Mouse (Mus musculus): Measurements from ENCODE around the gene Ptprq.

Gene Ptprq

DNA sequence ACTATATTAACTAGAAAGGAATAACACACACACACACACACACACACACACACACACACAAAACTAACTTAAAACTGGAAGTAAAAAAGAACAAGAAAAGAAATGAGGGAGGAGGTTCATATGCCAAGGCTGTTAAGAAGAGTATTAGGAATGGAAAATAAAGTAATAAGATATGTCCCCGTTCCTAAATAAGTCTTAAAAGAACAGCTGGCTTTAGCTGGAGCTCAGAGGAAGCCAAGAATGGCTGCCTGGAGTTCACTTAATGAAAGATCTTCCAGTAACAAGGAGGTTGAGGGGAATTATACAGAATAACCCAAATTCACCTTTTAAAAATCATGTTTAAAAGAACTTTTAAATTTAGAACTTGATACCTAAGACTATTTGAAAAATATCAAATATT lies 93.2 kb downstream of the Ptprq start:
- no peak for DNase-seq

DNA sequence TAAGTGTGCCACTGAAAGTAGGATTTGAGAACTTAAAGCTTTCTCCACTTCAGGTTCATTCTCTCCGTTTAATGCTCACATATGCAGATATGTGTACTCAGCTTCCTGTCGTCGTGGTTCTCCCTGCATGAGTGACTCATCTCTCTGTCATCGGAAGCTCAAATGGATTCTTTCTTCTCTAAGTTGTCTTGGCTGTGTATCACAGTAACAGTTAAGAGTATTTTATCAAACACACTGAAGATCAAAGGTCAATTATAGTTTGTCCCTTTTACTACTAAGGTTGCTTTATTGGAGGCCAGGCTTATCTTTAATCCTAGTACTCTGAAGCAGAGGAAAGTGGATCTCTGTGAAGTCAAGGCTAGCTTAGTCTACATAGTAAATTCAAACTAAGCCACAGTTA lies 95.6 kb downstream of the Ptprq start:
- no peak for DNase-seq

DNA sequence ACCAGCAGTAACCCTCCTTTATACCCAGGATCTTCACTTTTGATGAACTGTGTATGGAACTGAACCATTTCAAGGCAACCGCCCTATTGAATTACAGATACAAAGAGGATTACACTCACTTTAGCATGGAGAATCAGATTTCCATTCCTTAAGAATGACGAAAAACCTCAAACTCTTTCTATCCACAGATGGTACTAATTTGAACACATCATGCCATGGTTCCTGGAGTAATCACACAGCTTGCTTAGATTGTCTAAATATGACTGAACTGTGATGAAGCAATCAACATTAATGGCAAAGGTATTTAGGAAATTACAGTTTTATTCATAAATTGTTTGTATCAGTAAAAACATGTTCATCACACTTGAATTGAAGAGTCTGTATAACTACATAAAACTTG lies 104.4 kb downstream of the Ptprq start:
- DNase-seq, result no peak

DNA sequence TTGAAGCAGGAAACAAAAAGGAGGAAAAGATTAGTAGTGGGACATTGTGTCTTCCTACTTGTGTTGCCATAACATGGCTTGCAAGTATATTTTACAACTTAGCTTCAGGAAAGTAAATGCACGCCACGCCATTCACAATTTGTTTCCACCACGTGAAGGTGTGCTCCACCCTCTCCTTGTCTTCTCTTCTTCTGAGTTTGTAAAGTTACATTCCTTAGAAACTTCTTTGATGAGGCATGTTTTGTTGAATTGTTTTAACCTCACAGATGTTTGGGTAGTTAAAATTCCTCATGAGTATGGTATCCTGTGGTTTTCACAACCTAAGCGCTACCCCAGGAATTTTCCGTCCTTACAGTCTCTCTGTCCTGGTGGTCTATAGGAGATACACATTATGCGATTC lies 118.5 kb downstream of the Ptprq start:
- DNase-seq, result no peak

DNA sequence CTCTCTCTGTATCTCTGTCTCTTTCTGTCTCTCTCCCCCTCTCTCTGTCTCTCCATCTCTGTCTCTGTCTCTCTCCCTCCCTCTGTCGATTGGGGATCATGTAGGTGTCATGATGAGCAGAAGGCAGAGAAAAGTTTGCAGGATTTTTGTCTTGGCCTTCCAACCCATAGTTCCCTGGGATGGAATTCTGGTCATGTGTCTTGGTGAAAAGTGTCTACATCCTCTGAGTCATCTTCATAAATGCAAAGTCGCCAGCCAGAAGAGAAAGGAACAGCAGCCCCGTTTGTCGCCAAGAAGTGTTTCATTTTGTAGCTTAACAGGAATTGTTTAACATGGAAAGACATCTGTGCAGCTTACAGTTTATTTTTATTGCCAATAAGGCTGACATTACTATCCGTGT lies 136.5 kb downstream of the Ptprq start:
- DNase-seq, result no peak

DNA sequence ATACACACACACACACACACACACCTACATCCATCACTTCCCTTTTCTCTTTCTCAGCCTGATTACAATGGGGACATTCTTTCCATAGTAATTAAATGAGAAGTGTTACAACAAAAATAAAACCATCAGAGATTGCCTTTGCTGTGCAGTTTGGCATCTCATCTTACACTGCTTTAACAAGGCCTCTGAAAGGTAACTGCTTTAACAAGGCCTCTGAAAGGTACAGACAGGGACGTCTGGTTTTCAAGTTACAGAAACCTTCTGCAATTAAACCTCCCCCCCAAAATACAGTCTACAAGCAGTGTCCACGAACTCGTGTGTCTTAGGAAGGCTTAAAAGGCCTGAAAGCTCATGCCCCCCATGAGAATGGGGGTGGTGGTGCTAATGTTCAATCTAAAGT lies 150.8 kb downstream of the Ptprq start:
- no peak for DNase-seq

DNA sequence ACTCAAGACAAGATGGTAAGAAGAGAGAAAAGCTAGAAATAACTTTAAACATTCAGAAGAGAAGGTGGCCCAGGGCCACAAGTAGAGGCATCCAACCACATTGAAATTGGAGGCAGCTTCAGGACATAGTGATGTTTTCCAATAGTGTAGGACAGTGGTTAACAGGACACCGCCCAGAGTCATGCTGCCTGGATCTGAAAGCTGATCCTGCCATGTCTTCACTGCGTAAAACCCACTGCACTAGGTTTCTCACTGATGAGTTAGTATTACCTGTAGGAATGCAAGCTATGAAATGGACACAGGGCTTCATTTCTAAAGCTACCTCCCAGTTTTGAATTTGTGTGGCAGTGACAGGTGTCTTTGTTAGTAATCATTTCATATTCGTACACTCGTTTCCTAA lies 151.6 kb downstream of the Ptprq start:
- no peak for DNase-seq

DNA sequence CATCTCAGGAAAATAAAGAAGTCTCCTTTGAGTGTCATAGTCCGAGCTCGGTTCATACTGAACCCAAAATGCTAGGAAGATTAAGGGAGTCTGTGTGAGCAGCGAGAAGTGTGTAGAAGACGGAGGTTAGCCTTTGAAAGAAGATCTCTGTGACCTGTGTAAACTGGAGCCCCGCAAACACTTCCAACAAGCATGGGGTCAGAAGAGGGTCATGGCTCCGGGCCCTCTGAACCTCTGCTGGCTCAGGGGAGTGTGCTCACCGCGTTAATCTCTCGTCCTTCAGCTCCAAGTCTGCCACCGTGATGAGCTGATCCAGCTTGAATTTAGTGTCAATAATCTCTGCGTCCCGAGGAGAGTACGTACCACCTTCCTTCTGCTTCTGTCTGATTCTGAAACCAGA lies 157.0 kb downstream of the Ptprq start:
- DNase-seq, result no peak

DNA sequence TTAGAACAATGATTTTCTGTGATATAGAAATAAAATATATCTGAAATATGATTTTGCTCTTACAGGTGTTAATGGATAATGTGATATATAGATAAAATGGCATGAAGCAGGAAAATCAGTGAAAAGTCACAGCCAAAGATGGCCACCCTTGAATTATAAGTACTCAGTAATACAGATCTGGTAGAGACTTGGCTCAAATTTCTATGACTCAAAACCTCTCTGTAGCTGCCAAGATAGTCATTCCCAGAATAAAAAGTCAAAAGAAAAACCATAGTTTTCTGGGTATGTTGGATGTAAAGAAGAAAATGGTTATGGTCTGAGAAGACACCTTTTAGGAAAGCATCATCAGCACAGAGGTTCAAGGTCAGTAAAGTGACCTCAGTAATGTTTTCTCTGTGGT lies 159.0 kb downstream of the Ptprq start:
- DNase-seq, result no peak

DNA sequence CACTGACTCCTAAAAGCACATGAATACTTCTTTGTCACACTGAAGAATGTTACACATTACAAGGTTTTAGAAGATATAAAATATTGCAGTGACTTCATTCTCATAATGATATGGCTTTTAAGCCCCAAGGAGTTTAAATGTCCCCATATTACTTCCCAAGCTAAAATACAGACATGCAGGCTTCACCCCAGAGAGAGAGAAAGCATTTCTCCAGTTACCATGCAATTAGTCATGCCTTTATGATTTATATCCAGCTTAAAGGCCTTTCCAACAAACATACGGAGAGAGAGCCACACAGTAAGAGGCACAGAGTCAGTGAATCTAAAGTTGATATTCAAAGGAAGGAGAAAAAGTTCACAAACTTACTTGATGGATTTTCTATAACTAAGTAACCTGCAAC lies 176.8 kb downstream of the Ptprq start:
- no peak for DNase-seq

DNA sequence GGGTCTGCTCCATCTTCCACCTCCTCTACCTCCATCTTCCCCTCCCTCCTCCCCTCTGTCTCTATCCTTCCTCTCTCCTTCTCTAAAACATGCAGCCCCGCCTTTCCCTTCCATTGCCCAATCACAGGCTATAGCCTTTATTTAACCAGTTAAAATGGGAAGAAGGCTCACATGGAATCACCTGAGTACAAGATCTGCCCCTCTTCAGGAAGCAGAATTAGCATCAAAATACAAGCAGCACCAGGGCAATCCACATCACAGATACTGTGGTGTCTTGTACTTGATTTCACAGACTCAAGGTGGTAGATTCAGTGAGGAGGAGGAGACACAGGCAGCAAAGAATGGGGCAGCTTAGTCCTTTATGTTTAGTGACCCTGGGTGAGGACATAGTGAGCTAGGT lies 191.1 kb downstream of the Ptprq start:
- no peak for DNase-seq

DNA sequence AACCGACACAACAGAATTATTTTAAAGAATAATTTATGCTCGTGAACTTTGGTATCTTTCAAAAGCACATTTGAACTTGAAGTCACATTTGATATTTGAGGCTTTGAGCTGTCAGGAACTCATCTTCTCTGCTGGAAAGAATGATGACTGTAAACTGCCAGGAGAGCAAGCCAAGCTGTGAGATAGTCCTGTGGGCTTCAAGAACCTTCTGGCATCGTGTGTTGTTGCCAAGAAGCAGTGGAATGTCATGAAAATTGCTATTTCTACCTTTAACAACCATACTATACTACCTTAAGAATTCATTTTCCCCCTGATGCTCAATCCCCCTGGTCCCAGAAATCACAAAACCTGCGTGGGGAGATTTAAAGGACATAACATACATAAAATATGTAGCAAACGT lies 200.6 kb downstream of the Ptprq start:
- no peak for DNase-seq

DNA sequence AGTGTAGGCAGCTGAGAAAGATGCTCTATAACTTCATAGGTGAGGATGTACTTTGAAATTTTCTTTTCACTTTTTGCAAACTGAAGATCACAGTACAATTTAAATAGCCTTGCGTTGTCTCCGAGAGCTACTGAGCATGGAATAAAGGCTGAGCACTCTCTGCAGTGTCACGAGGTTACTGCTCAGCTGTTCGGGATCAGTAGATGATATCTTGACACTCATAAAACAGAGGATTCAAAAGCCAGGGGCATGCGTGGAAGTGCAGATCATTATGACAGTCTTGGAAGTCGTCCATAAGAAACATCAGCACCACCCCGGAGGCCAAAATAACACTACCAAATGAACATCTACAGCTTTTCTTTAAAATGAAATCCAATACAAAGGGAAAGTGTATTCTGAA lies 203.2 kb downstream of the Ptprq start:
- DNase-seq, result no peak

DNA sequence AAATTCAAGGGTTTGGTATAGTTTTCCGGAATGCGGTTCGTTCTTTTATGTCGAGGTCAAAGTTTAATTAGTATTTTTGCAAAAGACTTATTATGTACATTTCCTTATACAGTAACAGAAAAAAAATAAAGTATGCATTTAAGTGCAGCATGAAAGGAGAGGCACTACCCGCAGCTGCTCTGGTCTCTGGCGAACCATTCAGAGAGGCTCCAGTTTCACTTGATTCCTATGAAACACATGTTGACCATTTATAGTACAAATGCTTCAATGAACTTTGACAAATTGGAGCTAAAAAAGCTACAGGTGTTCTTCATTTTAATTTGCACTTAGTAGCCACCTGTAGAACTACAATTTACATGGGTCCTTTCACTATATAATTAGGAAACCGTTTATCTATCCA lies 205.1 kb downstream of the Ptprq start:
- DNase-seq, result no peak

DNA sequence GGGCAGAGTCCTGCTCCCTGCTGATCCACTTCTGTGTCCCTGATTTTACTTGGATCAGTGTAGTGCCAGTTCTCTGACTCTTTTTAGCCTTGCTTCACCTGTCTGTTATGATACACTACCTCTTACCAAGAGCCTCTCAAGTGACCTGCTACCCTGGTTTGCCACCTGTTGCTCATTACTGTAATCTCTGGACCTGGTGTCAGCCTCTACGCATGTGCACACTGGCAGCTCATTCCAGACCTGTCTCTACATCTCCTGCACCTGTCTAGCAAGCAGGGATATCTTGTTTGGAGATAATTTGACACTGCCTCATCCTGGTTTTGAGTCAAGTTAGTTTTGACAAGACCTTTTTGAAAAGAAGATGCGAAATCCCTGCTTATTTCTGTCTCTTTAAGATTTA lies 213.5 kb downstream of the Ptprq start:
- DNase-seq, result no peak

DNA sequence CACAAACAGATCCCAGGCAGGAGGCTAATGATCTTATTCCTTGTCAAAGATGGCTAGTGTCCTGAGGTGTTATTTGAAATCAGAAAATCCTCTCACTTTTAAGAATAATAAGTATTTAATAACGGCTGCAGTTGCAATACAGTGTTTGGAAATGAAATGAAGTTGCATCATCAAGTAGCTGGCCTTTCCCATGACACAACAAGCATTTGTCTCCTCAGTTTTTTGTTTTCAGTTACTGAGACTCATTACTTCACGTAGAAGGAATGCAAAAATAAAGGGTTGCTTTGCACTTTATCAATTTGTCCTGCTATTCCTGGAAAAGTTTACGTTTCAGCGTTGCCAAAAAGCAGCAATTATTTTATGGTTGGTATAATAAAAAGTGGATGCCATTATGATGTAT lies 216.4 kb downstream of the Ptprq start:
- no peak for DNase-seq

DNA sequence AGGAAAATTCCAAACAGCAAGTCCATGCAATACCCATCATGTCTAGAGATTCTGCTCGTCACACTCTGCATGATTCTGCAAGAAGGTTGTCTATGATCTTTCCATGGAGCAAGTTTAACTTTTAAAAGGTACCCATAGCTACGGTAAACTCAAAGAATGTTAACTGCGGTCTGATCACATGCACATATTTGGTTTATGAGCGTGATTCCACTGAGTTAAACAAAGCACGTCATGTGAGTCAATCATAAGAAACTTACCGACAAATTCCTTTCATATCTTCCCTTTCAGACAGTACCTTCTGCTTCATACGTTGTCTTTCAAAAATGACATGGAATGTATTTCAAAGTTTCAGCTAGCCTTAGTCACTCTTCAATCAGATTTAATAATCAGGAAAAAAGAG lies 217.7 kb downstream of the Ptprq start:
- DNase-seq, result no peak

DNA sequence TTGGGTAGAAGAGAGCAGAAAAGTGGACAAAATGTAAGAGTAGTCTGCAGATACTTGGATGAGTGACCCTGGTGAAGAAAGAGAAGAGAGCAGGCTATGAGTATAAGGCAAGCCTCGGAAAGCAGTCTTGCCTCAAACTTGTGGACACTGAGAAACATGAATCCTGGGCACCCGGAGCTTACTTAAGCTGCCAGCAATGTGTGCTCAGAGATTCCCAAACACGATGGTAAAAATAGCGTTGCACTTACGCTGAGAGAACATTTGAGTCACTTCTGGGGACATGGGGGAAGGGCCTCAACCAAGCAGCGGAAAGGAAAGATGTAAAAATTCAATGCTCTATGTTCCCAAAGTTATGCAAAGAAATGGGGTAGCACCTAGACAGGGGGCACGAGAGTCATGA lies 220.2 kb downstream of the Ptprq start:
- DNase-seq, result no peak

DNA sequence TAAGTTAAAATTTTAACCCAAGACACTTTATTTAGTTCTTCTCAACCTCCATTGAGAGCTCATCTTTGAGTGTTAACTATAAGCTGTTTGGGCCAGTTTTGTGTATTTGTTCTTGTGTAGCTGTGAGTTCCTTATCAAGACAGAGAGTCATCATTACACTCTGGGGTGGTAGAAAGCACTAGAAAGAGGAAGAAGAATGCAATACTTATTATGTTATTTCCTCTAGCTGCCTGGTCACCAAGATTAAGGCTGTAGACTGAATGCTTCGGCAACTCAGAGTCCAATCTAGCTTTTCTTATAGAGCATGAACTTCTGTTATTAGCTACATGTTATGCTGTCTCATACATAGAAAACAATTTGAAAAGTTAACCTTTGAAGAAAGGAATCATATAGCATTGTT lies 223.4 kb downstream of the Ptprq start:
- DNase-seq, result no peak

DNA sequence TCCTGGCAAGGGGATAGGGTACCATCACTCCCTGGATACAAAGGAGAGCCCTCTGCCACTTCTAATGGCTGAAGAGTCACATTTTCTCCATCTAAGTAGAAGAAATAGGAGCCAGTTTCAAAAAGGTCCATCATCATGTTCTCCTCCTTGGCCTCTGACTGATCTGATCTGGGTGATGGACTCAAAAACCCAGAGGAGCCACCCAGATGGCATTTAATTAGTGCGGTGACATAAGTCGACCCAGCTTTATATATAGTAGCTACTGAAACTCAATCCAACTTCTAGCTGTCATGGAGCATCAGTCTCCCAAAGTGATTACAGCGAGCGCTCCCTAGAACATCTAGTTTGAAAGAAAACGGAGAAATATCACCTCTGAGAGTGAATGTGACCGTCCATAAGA lies 225.3 kb downstream of the Ptprq start, which contains the start of gene Myf6:
Gene Myf6 (minus strand): TSS at position 170 of the 400 bp plus-strand sequence.
- DNase-seq, result no peak

DNA sequence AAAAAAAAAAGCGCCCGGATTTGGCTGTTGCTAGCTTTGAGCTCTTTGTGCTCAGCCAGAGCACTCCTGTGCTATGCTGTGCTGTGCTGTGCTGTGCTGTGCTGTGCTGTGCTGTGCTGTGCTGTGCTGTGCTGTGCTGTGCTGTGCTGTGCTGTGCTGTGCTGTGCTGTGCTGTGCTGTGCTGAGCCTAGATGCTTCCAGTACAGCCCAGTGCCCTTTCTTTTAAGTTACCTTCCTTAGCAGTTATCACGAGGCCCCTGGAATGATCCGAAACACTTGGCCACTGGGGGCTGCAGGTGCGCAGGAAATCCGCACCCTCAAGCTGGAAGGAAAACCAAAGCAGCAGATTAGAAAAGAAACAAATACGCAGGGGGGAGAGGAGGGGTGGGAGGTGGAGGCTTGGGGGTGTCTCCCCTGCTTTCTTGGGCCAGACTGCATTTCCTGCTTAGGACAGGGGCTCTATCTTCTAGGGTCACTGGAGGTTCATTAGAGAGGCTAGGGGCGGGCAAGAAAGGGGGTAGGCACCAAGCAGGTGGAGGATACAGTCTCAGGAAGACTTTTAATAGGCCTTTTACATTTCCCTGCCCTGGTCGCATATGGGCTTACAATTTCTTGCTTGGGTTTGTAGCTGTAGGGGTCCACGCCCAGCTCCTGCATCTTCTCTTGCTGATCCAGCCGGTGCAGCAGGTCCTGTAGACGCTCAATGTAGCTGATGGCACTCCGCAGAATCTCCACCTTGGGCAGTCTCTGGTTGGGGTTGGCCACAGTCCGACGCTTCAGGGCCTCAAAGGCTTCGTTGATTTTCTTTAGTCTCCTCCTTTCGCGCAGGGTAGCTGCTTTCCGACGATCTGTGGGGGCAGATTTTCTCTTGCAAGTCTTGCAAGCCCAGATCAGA lies 226.0 kb downstream of the Ptprq start:
- no peak for DNase-seq

DNA sequence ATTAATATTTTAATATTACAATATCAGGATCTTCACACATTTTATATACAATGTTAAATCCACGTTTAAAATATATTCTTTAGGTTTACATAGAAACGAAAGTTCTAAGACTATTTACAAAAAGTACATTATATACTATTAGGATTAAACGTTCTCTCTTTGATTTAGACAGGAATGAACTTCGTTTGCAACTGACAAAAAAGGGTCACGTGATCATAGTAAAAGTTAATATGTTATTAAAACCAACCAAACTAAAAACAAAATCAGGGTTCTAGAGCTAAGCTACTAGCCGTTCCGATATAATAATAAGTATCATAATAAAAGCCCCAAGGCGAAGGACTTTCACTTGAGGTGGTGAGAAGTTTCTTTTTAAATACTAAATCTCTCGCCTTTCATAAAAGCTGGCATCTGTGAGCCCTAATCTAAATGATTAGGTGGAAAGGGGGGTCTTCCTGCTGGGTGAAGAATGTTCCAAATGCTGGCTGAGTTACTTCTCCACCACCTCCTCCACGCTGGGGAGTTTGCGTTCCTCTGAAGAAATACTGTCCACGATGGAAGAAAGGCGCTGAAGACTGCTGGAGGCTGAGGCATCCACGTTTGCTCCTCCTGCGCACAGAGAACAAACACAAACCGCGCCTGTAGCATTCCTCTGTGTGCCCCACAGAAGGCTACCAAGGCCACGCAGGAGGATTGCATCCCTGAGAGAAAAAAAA lies 226.8 kb downstream of the Ptprq start:
- DNase-seq, result no peak

DNA sequence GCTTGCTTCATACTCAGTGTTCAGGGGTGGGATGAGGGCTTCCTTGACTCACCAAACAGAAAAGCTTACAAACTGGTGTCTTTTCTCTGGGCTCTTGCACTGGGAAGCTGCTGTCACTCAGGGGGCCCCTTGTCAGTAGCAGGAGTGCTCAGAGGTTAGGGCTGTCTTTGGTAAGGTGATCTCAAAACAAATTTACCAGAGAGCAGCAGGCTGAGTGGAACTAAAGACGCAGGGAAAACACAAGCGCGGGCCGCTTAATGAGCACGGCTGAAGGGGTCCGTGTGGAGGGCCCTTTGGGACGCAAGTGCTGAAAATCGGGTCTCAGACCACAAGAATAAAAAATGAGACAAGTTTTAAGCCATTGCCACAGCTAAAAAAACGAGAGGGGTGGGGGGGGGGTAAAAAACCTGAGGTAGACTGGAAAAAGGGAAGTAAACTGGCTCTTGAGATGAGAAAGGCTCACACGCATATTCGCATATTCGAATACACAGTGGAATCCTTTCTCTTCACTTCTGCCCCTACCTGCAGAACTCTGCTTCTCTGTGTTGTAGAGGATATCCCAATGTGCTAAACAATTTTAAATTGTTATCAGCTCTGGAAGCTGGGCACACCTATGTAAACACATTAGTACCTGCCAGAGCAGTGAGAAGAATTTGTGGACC lies 231.1 kb downstream of the Ptprq start:
- no peak for DNase-seq

DNA sequence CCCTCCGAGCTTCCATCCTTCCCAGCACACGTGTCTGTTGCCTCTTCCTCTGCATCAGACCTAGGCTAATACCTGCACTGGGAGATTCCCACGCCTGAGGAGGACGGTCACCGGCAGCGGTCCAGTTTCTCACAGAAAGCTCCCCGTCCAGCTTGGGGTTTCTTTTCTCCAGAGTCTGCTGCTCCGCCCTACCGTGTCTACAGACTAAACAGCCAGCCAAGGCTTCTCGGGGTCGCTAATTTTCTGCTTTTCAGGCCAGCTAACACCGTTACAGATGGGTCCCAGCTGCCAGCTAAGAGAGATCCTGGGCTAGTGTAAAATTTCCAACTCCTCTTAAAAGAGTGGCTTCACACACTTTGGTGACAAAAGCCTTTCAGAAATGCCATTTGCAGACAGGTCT lies 233.1 kb downstream of the Ptprq start:
- peak; percentile 85 for DNase-seq

Measured in heart, adult 11 months (tissue).